Mouse (Mus musculus): ENCODE measurements at regions not wholly inside any gene's neighbourhood (a gene's known extent, or its start where the extent isn't known, plus 50 kb on each side); places are given as distances from the start of the nearest gene placed in this dataset.
"Not testable (repeated sequence)": the region's sequence is repeated elsewhere in the genome, so short reads cannot be mapped to it uniquely, and the experiment has no call there.

- DNase-seq (ENCODE audit: low read depth, low spot score): not testable (repeated sequence)
Observed at GRCm38 (mm10) chr6:47745856-47746255, 67.4 kb downstream of the Pdia4 start.

- DNase-seq (ENCODE audit: low read depth, low spot score): not testable (repeated sequence)
Observed at GRCm38 (mm10) chr6:47743856-47744255, 69.4 kb downstream of the Pdia4 start.

- DNase-seq (ENCODE audit: low read depth, low spot score): peak; percentile 27
Observed at GRCm38 (mm10) chr6:47740216-47740615, 73.0 kb downstream of the Pdia4 start.

GRCm38 (mm10) chr6:47739696-47740095 is 73.5 kb downstream of the Pdia4 start:
- not testable (repeated sequence) for DNase-seq (ENCODE audit: low read depth, low spot score)

GRCm38 (mm10) chr6:47737972-47738371 is 75.3 kb downstream of the Pdia4 start:
- not testable (repeated sequence) for DNase-seq (ENCODE audit: low read depth, low spot score)

Data from ZHBTc4 (cell line).